Mouse (Mus musculus): ENCODE results near the gene Gm45261. TPM values are rescaled to one million over a fixed set of nuclear protein-coding genes. Genes with fewer than 3 reads are reported as not detected.

The Gm45261 gene
- total RNA-seq (2023) = not detected

GRCm38 (mm10) chr1:80461348-80461747 is at the start of gene Gm45261:
TSS of gene Gm45261 (minus strand) at chr1:80461448.

Other genes with a start within 250 kb of the Gm45261 start
- gene Fam124b, start 243.0 kb downstream of the Gm45261 start, total RNA-seq (2023) = 0.65 TPM
- gene Cul3, start 121.0 kb downstream of the Gm45261 start, total RNA-seq (2023) = 149 TPM

Measured in CD4-positive naive resting alpha-beta T cell, adult 57 days (primary cell).